Mouse (Mus musculus) embryonic facial prominence, embryonic 15.5 days (tissue): ENCODE data around the gene Lrp2. TPM values are rescaled to one million over a fixed set of nuclear protein-coding genes. Genes with fewer than 3 reads are reported as not detected.
"Not testable (repeated sequence)": the region's sequence is repeated elsewhere in the genome, so short reads cannot be mapped to it uniquely, and the experiment has no call there.

ENCODE experiments used
- ATAC-seq: fragments of 200-750 bp; cut with Nextera tagmentation; 2 replicates; pipeline ENCODE4 v1.8.0; 2017; ENCODE audit warnings: low read depth, moderate TSS enrichment; ENCODE audit not compliant: insufficient number of reproducible peaks, low FRiP score, low TSS enrichment
- H3K27ac ChIP-seq: fragments of 300-500 bp; sonication (generic); replicated peaks from 2 replicates; pipeline ENCODE4 v1.5.1; 2015; ENCODE audit warnings: mild to moderate bottlenecking, inconsistent platforms
- H3K27me3 ChIP-seq: fragments of 300-500 bp; sonication (generic); 2 replicates; pipeline ENCODE4 v1.6.1; 2015; ENCODE audit warnings: inconsistent platforms
- H3K36me3 ChIP-seq: fragments of 300-500 bp; sonication (generic); 2 replicates; pipeline ENCODE4 v1.6.1; 2015; ENCODE audit warnings: mild to moderate bottlenecking, inconsistent platforms
- H3K4me1 ChIP-seq: fragments of 300-500 bp; sonication (generic); 2 replicates; pipeline ENCODE4 v1.6.1; 2015; ENCODE audit warnings: inconsistent platforms
- H3K4me2 ChIP-seq: fragments of 300-500 bp; sonication (generic); replicated peaks from 2 replicates; pipeline ENCODE4 v1.6.1; 2015; ENCODE audit warnings: mild to moderate bottlenecking, inconsistent platforms
- H3K4me3 ChIP-seq: fragments of 300-500 bp; sonication (generic); replicated peaks from 2 replicates; pipeline ENCODE4 v1.5.1; 2015; ENCODE audit warnings: mild to moderate bottlenecking, inconsistent platforms
- H3K9ac ChIP-seq: fragments of 300-500 bp; sonication (generic); 2 replicates; pipeline ENCODE4 v1.6.1; 2015; ENCODE audit warnings: inconsistent platforms
- H3K9me3 ChIP-seq: fragments of 300-500 bp; sonication (generic); replicated peaks from 2 replicates; pipeline ENCODE4 v1.6.1; 2016; ENCODE audit warnings: inconsistent platforms
- WGBS: fragments of 180-500 bp; shearing (Covaris S2); methylation state at CpG from one replicate; pipeline ENCODE4 v1.1.7; 2015; 5-methylcytosine and 5-hydroxymethylcytosine counted together
- polyA plus RNA-seq: library from polyadenylated mRNA; unstranded; fragments of >200 nt; fragmentation: Nextera tagmentation; extraction: Ambion mirVana; gene quantifications from 2 replicates; pipeline ENCODE4 v1.2.1, GENCODE M21; 2015

The Lrp2 gene
- polyA plus RNA-seq, 1 experiment from 2014 or later = 0.37 TPM

DNA sequence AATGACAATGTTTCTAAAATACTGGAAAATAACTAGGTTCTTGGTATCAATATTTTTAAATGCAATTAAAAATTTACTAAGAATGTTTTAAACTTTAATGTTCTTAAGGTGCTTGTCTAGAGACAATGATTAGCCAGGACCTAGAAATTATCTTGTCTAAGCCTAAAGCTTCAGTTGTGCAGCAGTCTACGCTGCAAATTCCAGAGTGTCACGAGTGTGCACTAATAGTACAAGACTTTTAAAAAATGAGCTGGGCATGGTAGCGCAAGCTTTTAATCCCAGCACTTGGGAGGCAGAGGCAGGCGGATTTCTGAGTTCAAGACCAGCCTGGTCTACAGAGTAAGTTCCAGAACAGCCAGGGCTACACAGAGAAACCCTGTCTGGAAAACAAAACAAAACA, 3.8 kb downstream of the Lrp2 start:
- H3K9me3 ChIP-seq, H3K4me3 ChIP-seq, H3K27ac ChIP-seq, H3K9ac ChIP-seq, H3K4me2 ChIP-seq, ATAC-seq, H3K36me3 ChIP-seq: not testable (repeated sequence)
- WGBS = 85% methylated on average over 4 of the region's 4 CpGs
- peaks cover 24% of the 10 kb centered on the region for H3K4me1 ChIP-seq
- peaks cover 47% of the 10 kb centered on the region for H3K27me3 ChIP-seq

DNA sequence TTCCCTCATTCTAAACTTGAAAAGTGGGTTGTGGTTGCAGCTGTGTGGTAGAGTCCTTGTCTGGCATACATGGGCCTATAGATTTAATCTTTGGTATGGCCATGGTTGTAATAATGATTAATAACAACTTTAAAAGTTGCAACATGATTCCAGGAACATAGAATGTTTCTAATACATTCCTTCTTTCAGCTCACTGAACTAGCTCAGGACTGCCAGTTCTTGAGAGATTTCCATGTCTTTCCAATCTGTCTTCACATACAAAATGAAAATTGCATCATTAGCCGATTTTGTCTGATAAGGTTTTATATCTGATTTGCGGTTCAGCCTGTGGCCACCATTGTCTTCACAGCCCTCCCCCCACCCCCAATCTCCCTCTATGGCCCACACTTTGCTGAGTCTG, 5.8 kb downstream of the Lrp2 start:
- no peak for ATAC-seq
- no peak overlapping the region for H3K4me2 ChIP-seq
- H3K4me3 ChIP-seq = no peak overlapping the region
- peaks cover 29% of the 10 kb centered on the region for H3K27me3 ChIP-seq
- H3K9ac ChIP-seq = no peak overlapping the region
- no peak overlapping the region for H3K27ac ChIP-seq
- H3K4me1 ChIP-seq = peaks cover 7% of the 10 kb centered on the region
- H3K36me3 ChIP-seq = no peaks in the 10 kb centered on the region
- WGBS = 82% methylated on average over 2 of the region's 2 CpGs
- no peaks in the 10 kb centered on the region for H3K9me3 ChIP-seq

DNA sequence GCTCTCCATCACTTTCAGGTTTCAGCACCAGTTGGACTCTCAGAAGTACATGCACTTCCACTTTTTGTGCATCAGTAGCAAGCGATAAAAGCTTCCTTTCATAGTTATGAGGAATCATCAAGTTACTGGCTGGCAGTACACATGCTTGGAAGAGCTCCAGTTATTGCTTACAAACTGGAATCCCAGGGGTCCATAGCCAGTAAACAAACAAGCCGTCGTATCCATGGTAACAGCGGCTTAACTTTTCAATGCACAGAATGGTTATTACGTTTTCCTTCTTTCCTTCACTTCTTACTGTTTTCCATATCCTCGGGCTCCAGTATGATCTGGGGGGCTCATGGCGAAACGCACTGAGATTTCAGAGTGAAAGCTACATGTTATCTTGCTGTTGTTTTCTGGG, 7.7 kb downstream of the Lrp2 start:
- Histone ChIP-seq H3K4me2 (no peak overlapping the region), H3K4me3 (no peak overlapping the region), H3K4me1 (no peaks in the 10 kb centered on the region), H3K9ac (no peak overlapping the region), H3K27me3 (peaks cover 11% of the 10 kb centered on the region), H3K36me3 (no peaks in the 10 kb centered on the region), H3K9me3 (no peaks in the 10 kb centered on the region), H3K27ac (no peak overlapping the region)
- ATAC-seq = no peak
- WGBS = 83% methylated on average over 8 of the region's 8 CpGs

DNA sequence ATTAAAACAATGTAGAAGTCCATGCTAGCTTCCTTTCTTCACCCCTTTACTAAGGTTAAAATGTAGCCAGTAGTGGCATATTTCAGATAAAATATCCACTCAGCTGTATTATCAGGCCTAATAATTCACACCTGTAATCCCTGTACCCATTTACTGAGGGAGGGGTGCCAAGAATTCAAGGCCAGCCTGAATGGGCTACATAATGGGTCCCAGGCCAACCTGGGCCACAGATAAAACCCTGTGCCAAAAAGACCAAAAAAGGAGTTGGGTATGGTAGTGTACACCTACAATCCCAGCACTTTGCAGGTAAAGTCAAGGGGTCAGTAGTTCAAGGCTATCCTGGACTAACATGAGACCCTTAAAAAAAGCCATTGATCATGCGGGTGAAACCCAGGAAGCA, 9.3 kb downstream of the Lrp2 start:
- Histone ChIP-seq H3K4me1 (no peaks in the 10 kb centered on the region), H3K9me3 (no peaks in the 10 kb centered on the region), H3K4me3 (no peak overlapping the region), H3K36me3 (no peaks in the 10 kb centered on the region), H3K4me2 (no peak overlapping the region), H3K27ac (no peak overlapping the region), H3K27me3 (no peaks in the 10 kb centered on the region), H3K9ac (no peak overlapping the region)
- no peak for ATAC-seq
- WGBS = 83% methylated on average over 1 of the region's 1 CpGs

DNA sequence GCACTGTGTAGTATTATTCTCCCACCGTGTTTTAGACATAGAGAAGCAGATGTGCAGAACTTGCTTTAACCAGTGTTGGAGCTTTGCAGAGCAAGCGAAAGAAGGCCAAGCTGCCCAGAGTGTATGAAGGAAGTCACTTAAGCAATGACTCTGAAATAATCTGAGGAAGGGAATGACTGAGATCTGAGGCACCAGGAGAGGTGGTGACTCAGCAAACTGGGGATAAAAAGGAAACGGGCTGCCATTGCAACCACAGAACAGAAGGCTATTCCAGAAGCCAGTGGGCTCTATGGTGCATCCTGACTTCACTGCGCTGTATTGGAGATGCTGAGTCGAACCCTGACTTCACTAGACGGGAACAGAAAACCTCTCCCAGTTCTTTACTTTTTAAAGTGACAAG, 10.9 kb downstream of the Lrp2 start:
- no peak overlapping the region for H3K4me2 ChIP-seq
- H3K4me3 ChIP-seq = no peak overlapping the region
- ATAC-seq = no peak
- no peaks in the 10 kb centered on the region for H3K9me3 ChIP-seq
- WGBS = 69% methylated on average over 6 of the region's 6 CpGs
- H3K9ac ChIP-seq = no peak overlapping the region
- no peaks in the 10 kb centered on the region for H3K27me3 ChIP-seq
- no peak overlapping the region for H3K27ac ChIP-seq
- H3K36me3 ChIP-seq = no peaks in the 10 kb centered on the region
- H3K4me1 ChIP-seq = no peaks in the 10 kb centered on the region

DNA sequence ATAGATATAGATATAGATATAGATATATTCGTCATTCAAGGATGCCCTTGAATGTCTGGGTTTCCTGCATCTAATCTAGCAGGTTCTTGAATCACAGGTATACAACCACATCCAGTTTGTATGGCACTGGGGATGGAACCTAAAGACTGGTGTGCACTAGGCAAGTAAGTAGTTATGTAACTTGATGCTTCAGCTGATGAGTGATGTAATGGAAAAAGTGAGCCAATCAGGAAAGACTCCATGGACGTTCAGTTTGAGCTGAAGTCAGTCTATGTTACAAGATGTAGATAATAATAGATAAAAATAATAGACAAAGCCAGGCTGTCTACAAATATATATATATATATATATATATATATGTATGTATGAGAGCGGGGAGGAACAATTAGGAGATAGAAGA, 11.6 kb downstream of the Lrp2 start:
- Histone ChIP-seq H3K4me2 (no peak overlapping the region), H3K27ac (no peak overlapping the region), H3K9ac (no peak overlapping the region), H3K27me3 (no peaks in the 10 kb centered on the region), H3K4me1 (no peaks in the 10 kb centered on the region), H3K36me3 (no peaks in the 10 kb centered on the region), H3K4me3 (no peak overlapping the region), H3K9me3 (no peaks in the 10 kb centered on the region)
- ATAC-seq = no peak
- WGBS = 66% methylated on average over 3 of the region's 3 CpGs

DNA sequence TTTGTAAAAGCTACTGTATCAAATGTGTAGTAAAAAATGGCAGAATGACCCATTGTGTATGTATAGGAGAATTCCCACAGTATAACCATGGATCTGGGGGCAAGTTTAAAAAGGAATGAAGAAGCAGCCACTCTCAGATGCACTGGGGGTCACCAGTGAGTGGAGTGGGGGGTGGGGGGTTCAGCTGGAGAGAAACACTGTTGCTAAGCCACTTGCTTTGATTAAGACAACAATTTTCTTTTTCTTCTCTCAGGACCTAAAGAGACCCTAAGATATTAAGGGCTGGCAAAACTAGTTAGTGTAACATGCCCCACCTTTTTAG, 12.2 kb downstream of the Lrp2 start:
- H3K4me1 ChIP-seq = no peaks in the 10 kb centered on the region
- H3K4me2 ChIP-seq = no peak overlapping the region
- no peak overlapping the region for H3K27ac ChIP-seq
- H3K4me3 ChIP-seq = no peak overlapping the region
- H3K9ac ChIP-seq = no peak overlapping the region
- no peaks in the 10 kb centered on the region for H3K27me3 ChIP-seq
- no peaks in the 10 kb centered on the region for H3K36me3 ChIP-seq
- ATAC-seq = no peak
- H3K9me3 ChIP-seq = no peaks in the 10 kb centered on the region

DNA sequence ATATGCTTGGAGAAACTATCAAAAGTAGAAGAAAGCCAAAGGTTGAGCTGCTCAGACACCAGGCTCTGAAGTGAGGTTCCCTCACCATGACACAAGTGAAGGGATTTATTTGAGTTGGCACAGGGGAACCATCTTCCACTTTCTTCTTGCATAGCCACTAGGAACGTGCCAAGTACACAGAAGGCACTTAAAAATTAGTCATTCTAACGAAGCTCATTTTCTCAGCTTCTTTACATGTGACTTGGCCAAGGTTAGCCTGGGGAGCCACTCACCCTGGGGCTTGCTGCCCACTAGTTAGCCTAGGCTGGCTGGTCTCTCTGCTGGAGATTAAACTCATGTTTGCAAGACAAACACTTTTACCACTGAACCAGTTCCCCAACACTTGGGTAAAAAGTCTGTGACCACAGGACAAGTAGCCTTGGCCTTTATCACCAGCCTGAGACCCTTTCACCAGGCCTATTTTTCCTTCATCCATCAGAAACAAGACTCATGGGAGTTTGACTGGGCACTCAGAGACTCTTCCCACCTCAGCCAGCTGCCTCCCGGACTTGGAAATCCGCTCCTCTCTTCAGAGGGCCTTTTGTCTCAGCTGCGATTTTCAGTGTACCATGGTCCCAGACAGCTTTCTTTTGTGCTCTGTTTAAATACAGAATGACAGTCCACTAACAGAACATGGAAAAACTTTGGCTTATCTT, 12.7 kb downstream of the Lrp2 start:
- no peak for ATAC-seq

DNA sequence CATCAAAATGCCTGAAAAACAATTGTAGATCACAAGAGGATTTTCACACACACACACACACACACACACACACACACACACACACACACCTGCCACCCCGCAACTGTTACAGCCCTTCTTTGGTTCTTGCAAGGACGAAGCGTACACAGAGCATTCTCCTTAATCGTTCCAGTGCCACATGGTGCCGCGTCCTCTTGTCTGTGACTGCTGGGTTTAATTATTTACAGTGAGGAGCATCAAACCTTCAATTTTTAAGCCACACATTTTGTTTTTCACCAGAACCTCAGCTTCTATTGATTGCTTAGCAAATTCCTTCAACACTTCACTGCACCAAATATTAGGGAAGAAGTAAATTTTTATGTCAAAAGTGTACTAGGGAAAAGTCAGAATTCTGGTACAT, 15.3 kb downstream of the Lrp2 start:
- Histone ChIP-seq H3K4me1 (no peaks in the 10 kb centered on the region), H3K27ac (no peak overlapping the region), H3K4me2 (no peak overlapping the region), H3K36me3 (no peaks in the 10 kb centered on the region), H3K9ac (no peak overlapping the region), H3K4me3 (no peak overlapping the region), H3K27me3 (no peaks in the 10 kb centered on the region), H3K9me3 (no peaks in the 10 kb centered on the region)
- WGBS = 57% methylated on average over 6 of the region's 6 CpGs
- ATAC-seq = no peak

More for the DNA sequence above, 12.7 kb downstream of the Lrp2 start:
- Histone ChIP-seq H3K36me3 (no peaks in the 10 kb centered on the region), H3K27ac (no peak overlapping the region), H3K9ac (no peak overlapping the region), H3K4me1 (no peaks in the 10 kb centered on the region), H3K27me3 (no peaks in the 10 kb centered on the region), H3K4me2 (no peak overlapping the region), H3K4me3 (no peak overlapping the region), H3K9me3 (no peaks in the 10 kb centered on the region)
- WGBS = 72% methylated on average over 5 of the region's 5 CpGs

DNA sequence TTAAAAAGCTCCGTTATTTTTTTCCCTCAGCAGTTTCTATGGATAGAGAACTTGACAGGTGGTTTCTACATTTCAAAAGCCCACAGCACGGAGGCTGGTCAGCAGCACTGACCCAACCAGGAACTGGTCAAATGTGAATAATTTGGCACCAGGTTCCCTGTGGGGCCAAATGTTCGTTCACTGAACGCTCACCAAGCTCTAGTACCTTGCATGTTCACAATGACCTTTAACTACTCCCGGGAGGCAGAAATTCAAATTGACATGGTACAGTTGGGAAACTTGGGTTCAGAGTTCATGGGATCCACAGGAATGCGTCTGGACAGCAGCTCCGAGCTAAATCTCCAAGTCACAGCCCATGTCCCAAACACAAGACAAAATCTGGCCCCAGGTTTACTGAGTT, 19.6 kb downstream of the Lrp2 start:
- no peak overlapping the region for H3K4me2 ChIP-seq
- no peak overlapping the region for H3K9ac ChIP-seq
- WGBS = 81% methylated on average over 7 of the region's 7 CpGs
- no peaks in the 10 kb centered on the region for H3K27me3 ChIP-seq
- no peaks in the 10 kb centered on the region for H3K4me1 ChIP-seq
- H3K27ac ChIP-seq = no peak overlapping the region
- no peak overlapping the region for H3K4me3 ChIP-seq
- no peaks in the 10 kb centered on the region for H3K36me3 ChIP-seq
- ATAC-seq = no peak
- H3K9me3 ChIP-seq = no peaks in the 10 kb centered on the region

DNA sequence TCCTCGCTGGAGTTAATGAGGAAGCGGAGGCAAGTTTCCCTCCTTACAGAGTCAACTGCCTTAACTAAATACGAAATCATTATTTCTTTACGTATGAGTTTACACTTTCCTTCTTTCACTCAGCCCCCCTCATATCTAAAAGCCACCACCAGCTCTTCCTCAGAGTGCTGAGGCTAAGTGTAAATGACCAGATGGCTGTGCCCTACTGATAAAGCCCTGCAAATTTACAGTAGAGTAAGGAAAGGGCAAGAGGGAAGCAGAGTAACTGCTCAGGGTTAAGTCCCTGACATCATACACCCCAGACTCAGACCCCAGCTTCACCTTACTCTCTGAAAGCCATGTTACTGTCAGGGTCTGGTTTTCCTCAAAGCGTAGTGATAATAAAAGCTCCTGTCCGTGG, 22.4 kb downstream of the Lrp2 start:
- no peaks in the 10 kb centered on the region for H3K36me3 ChIP-seq
- no peak overlapping the region for H3K4me3 ChIP-seq
- H3K9ac ChIP-seq = no peak overlapping the region
- 82% methylated on average over 6 of the region's 6 CpGs for WGBS
- no peaks in the 10 kb centered on the region for H3K9me3 ChIP-seq
- no peaks in the 10 kb centered on the region for H3K27me3 ChIP-seq
- no peak for ATAC-seq
- no peak overlapping the region for H3K4me2 ChIP-seq
- no peak overlapping the region for H3K27ac ChIP-seq
- no peaks in the 10 kb centered on the region for H3K4me1 ChIP-seq

DNA sequence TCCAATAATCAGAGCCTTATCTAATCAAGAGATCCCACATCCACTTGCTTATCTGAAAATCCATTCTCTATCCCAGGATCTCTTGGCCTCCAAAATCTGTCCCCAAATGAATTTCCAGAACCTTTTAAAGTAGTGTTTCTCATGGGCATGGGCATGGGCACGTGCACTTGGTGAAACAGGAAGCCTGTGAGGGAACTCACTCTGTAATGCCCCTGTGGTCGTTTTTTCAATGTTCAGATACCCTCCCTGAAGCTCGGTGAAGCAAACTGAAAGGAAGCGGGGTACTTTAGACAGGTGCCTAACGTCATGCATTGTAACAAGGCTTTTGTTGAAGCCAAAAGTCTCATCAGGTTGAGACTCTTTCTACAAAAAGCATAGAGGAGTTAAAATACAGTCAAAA, 23.1 kb downstream of the Lrp2 start:
- H3K27ac ChIP-seq = no peak overlapping the region
- H3K4me2 ChIP-seq = no peak overlapping the region
- no peak for ATAC-seq
- no peak overlapping the region for H3K9ac ChIP-seq
- H3K9me3 ChIP-seq = no peaks in the 10 kb centered on the region
- H3K4me3 ChIP-seq = no peak overlapping the region
- WGBS = 61% methylated on average over 5 of the region's 5 CpGs
- no peaks in the 10 kb centered on the region for H3K4me1 ChIP-seq
- no peaks in the 10 kb centered on the region for H3K36me3 ChIP-seq
- no peaks in the 10 kb centered on the region for H3K27me3 ChIP-seq
